Mouse (Mus musculus): Measurements from ENCODE around the gene Zfp618. TPM values are rescaled to one million over a fixed set of nuclear protein-coding genes. Genes with fewer than 3 reads are reported as not detected.

Gene Zfp618
- polyA plus RNA-seq, 2 experiments from 2014 or later: 0.20 TPM; not detected in 1

DNA sequence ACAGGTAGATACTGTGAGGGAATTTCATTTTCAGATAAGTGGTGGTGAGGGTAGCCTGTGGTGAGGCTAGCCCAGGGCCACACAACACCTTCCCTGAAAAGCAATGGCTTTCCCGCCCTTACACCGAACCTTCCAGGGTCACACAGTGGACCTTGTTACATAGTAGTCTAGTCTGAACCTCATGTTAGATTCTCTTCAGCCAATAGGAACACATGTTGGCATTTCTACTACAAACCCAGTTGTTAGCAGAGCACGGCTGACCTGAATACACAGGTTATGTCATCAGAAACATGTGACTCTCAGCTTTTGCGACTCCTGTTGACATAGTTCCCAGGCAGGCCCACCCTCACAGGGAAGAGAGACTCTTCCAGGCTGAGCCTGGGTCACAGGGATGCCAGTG, 33.9 kb downstream of the Zfp618 start:
- no peak for ATAC-seq

DNA sequence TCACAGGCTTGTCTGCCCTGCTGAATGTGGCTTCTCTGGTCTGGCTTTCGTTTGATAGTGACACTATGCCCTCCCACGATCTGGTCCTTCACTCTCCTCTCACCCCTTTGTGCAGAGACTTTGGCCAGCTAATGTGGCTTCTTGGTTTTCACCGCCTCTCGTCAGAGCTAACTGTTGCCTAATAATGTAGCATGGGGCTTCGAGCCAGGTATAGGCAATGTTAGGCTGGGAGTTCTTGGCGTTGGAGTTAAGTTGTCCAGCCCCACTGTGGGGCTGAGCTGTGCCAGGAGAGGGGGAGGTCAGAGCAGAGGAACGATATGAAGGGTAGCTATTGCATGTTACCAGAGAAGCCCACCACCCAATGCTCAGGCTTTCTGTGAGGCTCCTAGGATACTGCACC, 34.5 kb downstream of the Zfp618 start:
- no peak for ATAC-seq

DNA sequence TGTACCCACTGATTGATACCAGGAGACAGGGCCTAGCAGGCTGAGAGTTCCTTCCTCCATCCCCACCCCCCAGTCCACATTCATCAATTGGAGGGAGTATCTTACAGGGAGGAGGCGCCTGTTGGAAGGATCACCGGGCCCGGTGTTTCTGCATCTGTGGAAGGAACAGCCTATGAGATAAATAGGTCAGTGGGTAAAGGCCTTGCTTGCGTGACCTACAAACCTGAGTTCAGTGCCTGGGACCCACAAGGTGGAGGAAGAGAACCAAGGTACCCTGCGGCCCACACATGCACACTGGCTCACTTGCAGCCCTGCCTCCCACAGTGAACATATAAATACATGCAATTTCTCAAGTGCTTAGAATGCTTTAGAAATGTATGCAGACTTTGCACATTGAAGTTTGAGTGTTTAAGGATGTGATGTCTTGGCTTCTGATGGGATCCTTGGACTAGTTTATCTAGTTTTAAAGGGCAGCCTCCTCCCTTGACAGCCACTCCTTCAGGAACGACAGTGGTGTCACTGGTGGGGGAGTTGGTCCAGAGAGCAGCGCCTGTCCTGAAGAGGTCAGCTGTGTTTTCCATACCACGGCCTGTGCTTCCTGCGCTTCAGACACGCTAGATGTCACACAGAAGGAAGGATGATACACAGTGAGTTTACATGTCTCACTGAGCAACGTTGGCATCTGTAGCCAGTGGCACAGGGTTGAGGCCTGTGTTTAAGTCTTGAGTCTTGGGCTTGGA, 35.1 kb downstream of the Zfp618 start:
- no peak for ATAC-seq

DNA sequence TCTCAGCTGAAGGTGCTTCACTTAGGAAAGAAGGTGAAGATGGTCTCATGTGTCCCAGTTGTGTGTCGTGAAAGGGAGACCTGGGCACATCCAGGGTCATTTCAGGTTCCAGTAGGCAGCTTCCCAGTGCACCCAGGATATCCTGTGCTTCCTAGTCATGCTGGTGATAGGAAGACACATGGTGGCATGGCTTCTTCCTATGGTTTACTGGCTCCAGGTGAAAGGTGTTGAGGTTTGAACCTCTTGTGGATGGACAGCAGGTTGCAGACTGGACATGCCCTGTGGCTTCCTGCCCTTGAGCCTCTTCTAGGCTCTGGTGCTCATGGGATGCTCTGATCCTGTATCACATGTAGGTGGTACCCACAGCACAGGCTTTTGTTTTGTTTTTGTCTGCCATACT, 37.0 kb downstream of the Zfp618 start:
- no peak for ATAC-seq

DNA sequence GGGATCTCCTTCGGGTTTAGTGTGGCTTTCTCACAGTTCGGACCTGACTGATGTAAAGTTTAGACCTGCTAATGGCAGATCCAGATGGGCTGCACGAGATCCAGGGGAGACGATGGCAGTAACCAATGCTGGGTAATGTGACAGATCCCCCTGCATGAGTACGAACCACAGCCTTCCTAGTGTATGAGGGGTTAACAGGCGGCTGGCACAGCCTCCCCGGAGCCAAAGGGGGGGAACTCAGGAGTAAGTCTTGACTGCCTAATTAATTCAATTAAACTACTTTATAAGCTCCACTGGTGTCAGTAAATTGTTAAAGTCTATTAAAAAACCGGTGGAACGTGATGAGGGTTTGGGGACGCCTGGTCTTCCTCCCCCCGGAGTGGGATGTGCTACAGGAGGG, 39.1 kb downstream of the Zfp618 start:
- no peak for ATAC-seq

DNA sequence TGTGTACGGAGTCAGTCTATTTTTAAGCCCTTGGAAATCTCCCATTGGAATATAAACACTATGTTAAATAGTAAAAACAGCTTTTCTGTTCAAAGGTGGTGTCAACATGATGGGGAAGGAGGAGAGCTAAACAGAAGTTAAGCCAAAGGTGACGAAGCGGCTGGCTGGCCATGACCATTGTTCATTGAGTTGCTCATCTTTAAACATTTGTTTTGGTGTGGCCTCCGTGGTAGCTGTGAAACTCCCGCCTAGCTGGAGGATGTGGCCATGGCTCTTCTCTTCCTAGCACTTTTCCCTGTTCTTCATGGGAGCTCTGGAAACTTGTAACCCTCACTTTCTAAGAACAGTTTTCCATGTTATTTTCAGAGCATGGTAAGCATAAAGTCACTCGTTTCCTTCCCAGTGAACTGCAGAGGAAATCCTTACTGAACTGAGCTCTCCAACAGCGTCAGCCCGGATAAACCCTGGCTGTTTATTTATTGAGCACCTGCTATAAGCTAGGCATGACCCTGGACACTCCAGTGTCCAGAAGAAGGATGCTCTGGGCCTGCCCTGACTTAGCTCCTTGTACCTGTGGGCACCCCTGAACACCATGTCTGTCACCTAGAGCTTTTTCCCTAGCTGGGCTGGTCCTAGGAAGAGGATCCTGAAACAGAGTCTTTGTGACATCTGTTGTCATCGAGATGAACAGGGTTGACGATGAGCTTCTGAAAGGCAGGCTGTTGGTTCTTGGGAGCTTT, 40.2 kb downstream of the Zfp618 start:
- no peak for ATAC-seq

DNA sequence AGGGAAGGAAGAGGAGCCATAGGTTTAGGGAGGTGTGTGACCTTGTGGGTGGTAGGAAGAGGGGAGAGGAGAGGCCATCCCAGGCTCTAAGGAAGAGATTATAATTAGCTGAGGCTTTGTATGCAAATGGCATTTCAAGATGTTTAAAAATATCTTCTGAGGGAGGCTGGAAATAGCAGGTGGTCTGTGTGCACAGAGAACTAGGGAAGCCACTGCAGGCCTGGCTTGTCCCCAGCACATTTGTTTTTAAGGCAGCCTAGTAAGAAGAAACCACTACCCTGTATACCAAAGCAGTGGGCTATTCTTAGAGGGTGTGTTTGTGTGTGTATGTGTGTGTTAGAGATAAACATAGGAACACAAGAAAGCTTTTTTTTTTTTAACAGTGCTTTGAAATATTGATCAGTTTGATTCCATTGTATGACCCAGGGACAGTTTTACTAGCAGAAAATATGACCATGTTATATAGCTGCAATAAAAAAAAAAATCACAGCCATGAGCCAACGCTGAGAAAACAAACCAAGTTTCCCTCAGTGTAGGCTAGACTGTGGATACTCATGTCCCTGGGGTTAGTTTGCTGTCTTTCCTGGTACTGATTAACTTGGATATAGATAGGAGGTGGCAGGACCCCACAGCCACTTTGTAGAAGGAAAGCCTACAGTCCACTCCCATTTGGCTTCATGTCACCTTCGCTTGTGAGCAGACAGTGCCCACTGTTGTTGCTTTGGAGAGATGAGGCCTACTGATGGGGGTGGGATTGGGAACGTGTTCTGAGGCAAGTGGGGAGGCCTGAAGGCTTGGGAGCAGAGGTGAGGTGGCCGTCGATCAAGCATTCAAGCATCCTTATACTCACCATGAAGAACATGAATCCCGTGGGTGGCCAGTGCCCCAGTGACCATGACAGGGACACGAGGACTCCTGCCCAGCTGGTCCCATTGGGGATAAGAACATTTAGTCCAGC, 41.1 kb downstream of the Zfp618 start:
- no peak for ATAC-seq

DNA sequence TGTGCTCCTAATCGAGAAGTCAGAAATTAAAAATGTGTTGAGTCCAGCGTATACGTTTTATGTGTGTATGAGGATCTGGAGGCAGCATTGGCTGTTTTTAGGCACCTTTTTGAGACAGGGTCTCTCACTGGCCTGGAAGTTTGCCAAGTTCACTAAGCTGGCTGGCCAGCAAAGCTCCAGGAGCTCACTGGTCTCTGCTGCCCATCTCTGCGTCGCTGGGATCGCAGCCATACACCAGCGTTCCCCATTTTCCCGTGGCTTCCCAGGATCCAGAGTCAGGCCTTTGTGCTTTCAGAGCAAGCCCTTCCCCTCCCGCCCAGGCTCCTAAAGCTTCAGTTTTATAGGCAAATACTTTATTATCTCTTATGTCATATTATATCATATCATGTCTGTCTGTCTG, 42.8 kb downstream of the Zfp618 start:
- ATAC-seq: no peak

DNA sequence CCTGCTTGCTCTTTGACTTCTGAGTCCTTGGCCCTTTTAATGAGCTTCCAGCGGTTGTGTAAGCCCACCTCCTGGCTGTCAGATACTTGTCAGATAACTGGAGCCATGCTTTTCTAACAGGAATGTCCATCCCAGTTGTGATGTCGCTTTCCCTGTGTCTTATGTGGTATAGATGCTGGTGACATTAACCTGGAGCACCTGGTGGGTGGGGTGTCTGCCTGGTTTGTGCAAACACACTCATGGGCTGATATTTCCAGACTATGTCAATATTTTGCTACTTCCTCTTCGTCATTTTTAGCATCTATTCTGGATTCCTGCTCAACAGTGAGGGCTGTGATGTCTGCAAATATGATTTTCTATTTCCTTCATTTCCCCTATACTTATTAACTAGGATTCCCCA, 43.4 kb downstream of the Zfp618 start:
- ATAC-seq: no peak

DNA sequence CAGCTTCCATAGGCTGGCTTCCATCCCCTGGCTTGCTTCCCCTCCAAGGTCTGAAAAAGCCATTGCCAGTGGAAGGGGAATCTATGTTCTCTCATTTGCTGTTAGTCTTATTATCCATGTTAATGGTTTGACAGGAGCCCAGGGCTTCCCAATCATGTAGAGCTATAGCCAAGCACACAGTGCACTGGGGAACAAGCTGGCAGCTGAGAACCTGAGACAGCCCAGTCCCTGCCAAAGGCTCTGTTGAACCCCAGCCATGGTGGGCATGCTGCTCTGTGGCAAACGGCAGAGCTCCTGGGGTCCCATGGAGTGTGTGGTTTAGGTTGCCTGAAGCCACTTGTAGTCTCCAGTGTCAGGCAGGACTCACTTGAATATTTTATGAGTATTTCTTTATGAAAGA, 44.4 kb downstream of the Zfp618 start:
- ATAC-seq: no peak

DNA sequence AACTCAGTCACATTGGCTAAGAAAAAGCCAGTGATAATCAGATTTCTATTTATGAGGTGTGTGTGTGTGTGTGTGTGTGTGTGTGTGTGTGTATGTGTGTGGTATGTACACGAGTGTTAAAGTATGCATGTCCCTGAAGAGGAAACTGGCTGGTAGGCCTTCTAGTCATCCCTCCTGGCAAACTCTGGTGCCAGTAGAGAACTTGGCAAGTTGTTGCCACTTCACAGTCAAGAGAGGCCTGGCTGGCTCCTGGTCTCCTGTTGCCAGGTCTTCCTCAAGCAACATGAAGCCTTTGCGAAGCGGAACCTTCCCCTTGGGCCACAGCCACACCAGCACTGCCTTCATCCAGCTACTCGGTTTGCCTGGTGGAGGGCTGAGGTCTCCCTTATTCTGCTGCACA, 44.9 kb downstream of the Zfp618 start:
- no peak for ATAC-seq

DNA sequence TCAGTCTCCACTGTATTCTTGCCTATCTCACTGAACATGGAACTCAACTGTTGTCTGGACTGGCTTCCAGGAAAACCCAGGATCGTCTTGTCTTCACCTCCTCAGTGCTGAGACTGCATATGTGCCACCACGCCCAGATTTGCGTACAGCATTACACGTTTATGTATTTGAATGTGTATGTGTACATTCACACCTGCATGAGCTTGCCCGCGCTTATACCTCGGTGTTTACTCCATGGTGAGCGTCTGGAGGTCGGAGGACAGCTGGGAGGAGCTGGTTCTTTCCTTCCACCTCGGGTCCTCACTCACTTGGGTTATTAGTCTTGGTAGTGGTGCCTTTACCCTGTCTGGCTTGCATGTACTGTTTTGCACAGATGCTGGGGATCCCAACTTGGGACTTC, 53.2 kb downstream of the Zfp618 start:
- ATAC-seq: no peak

DNA sequence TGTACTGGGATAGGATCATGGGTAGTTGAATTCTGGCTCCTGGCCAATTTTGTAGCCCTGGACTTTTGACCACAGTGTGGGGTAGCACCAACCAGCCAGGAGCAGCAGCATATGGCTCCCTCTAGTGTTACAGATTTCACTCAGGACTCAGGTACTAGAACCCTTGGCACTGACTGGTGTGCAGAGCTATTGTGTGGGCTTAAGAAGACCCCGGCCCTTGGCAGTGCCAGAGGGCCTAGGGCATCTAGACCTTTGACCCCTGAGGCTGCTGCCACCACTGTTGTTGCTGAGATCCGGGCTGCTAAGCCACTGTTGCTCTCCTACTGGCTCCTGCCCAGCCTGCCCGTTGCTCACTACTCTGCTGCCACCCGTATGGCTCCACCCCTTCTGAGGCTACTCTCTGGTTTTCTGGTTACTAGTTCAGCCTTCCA, 54.1 kb downstream of the Zfp618 start:
- no peak for ATAC-seq

DNA sequence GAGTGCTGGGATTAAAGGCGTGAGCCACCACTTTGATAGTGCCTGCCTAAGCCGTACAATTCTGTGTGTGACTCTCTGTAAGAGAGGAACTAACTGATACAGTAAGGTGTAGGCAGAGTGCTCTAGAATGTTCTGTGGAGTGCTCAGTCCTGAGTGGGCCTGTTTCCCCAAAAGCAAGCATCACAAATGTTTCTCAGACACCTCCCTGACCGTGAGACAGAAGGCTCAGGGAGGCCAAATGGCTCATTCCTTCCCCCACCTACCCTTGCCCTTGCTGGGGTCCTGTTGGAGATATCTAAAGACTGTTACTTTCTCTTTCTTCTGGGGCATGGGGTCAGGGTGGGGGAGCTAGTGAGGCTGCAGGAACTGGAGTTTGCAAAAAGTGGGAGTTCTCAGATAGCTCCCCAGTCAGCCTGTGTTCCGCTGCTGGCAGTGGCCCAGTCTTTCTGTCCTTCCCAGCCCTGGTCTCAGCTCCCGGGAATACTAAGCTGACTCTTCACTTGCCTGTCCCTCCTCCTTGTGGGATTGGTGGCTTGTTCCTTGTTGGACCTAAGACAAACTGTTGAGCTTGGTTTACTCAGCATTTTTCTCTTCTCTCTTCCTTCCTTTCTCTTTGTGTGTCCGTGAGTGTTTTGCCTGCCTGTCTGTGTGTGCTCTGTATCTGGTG, 55.8 kb downstream of the Zfp618 start:
- no peak for ATAC-seq

DNA sequence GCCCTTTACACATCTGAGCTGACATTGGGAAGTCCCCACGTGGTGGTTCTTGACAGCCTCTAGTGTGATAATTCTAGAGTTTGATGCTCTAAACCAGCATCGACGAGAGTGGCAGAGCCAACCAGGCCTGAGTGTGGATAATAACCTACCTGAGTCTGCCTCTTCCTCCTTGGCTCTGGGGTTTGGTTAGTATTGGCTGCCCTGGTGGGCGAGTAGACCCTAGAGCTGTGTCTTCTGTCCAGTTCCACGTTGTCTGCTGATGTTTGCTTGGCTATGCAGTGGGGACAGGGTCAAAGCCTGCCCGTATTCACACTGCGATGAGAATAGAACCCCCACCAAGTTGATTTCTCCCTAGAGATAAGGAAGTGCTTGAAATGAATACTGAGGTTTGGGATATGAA, 58.1 kb downstream of the Zfp618 start:
- ATAC-seq: no peak

DNA sequence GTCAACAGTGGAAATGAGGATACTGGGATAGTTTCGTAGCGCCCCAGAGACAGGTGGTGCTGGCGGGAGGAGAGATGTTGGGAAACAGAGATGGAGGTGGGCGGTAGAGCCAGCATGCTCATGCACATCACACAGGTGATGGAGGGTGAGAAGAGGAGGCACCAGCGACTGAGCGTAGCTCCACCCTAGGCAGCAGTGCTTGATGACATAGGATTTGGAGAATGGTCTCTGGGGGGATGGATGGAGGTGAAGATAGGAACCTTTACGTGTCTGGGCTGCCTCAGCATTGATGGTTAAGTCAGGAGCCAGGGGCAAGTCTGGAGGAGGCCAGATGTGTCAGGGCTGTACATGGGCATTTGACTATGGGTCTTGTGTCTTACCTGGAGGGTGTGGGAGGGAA, 58.7 kb downstream of the Zfp618 start:
- no peak for ATAC-seq

DNA sequence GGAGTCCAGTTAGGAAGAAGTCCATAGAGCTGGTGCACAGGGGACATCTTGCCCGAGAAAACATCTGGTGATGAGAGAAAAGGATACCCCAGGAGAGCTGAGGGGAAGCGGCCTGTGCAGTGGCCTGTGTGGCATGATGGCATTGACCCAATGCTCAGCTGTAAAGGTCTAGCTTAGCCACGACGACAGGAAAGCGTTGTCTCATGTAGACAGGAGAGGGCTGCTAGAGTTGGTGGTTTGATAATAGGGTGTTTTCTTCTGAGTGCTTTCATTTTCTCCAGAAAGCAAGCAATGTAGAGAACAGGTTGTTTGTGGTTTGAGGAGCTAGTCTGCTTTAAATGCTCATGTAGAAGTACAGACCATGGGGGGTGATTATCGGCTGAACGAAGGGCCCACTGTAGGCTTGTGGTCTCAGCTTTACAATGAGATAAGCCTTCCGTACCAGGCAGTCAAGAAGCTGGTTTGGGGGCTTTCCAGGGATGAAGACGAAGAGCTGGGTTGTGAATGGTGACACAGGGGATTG, 59.4 kb downstream of the Zfp618 start:
- peak; percentile 54 for ATAC-seq

DNA sequence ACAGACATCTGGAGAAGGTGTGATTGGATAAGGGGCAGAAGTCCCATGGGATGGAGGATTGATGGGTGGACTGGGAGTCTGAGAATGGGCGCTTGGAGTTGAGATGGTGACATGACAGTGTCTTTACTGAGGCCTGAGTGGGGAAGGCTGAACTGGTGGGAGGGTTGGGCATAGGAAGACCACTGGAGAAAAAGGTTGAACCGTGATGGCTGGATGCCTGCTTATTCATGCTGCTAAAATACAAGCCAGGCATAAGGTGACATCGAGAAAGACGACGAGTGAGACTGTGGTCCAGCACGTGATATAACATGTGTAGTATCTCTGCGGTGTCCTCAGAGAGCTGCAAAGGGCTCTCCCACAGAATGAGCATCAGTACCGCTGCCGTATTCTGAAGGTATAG, 59.9 kb downstream of the Zfp618 start:
- ATAC-seq: no peak

DNA sequence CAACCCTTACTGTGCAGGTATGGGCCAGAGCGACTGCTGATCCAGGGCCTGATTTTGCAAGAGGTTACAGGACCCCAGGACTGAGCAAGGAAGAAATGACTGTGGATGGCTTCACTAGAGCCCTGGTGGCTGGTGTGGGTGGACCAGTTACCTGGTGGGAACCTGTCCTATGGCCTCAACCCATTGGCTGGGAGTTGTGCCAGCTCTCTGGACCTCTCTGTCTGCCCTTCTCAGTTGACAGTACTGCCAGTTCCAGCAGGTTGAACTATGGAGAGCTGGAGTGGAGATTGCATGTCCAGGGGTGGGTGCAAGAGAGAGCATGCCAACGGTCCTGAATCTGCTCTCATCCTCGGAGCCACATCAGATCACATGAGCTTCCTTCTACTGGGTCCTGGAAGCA, 60.9 kb downstream of the Zfp618 start:
- no peak for ATAC-seq

DNA sequence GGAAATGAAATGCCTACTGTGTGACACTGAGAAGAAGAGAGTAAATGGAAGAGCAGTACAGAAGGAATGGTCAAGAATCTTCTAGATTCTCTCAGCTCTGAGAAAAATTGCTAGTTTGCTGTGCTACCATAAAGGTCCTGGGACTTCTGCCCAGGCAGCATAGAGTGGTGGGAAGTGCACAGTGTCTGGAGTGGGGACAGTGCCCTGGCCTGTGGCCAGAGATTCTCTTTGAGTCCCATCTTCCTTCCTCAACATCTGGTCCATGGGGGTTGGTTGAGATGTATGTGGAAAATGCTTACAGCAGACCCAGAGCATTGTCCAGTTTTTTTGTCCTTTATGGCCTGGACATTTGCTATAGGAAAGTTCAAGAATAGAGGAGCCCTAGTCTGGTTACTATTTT, 62.1 kb downstream of the Zfp618 start:
- no peak for ATAC-seq

DNA sequence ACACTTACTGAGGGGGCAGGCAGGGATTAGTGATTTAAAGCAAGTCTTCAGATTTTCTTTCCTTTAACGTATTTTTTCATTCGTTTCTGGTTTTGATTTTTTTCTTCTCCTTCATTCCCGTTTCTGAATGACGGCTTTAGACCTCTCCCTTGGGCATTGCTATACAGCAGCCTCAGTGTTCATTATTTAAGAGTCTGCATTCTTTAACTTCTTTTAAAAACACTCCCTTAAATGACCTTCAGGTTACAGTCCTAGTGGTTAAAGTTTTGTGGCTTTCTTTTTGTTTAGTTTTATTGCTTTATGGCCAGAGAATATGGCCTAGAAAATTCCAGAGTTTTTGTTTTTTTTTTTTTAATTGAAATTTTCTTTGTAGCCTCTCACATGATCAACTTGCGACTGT, 64.8 kb downstream of the Zfp618 start:
- no peak for ATAC-seq

DNA sequence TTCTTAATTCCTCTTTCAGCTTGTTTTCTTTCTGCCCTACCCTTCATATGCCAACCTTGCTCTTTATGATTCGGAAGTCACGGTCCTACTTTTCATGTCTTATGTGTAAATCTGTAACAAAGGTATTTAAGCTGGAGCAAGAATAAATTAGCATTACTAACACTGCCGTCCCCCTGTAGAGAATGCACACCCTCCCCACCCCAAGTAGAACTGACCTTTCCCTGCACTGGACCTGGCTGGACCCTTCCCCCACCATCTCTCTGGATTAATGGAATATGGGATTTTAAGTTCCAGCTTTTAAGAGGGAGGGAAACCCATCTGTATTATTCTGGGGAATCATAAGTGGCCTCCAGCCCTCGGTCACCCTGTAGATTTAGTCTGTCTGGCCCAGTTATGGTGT, 65.9 kb downstream of the Zfp618 start:
- no peak for ATAC-seq
